Mouse (Mus musculus): Measurements from ENCODE around the gene Cnih3.

DNA sequence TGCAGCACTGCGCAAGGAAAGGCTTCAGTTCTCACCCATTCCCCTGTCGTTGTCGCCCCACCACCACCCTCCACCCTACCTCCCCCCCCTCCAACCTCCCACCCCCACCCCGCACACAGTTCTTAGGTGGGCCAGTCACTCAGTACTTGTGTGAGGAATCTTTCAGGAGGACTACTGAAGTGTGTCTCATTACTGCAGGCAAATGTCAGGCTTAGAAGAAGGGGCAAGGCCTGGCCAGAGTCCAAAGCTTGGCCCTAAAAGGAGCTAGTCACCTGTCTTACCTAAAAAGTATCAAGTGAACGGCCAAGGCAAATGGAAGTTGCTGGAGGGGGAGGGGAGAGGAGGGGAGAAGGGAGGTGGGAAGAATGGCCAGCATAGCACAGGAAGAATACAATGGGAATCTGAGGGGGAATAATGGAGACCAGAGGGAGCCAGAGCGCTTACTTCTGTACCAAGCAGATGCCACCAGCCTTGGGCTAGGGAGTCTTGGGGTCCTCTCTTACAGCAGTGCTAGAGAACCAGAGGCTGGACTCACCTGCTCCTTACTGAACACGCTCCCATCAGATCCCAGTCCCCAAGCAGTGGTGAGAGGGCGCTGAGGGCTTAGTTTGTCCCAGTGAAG is 88.7 kb downstream of the Cnih3 start:
- TF ChIP-seq CTCF (IDR thresholded peaks at IDR 0.05; ENCODE audit: low read depth, low read length) (no peak), TAL1 (conservative IDR thresholded peaks at IDR 0.05; ENCODE audit: low read depth, low read length) (no peak), GATA1 (IDR thresholded peaks at IDR 0.05; ENCODE audit: borderline replicate concordance, low read length) (no peak), POLR2AphosphoS5 (IDR thresholded peaks at IDR 0.05; ENCODE audit: insufficient replicate concordance, low read depth, low read length) (no peak), GATA2 (IDR thresholded peaks at IDR 0.05; ENCODE audit: borderline replicate concordance, low read depth, low read length) (no peak)

Measured in G1E (cell line).